Comparison of ENCODE assay signal across 9 mouse cellular contexts in genomic region chr12:77789871-77790270, GRCm38 (mm10).
DNase-seq lines count a peak whose midpoint lies in the region; ATAC-seq and TF ChIP-seq lines count a peak whose summit lies in the region.
"Had no signal": no experiment of that assay in that cellular context is flagged by ENCODE, and none has a peak within 500 bp of the region (broad histone marks: within the 10 kb centered on the region; RNA-seq: fewer than 3 reads in every experiment).

No protein-coding gene starts in this region.

- no peaks in the 10 kb centered on the region for H3K27me3 ChIP-seq in heart, embryonic 16.5 days (ENCODE audit: control insufficient read depth, insufficient read depth, low read length)
- peaks cover 62% of the 10 kb centered on the region for H3K27me3 ChIP-seq in forebrain, embryonic 10.5 days (ENCODE audit: poor library complexity, severe bottlenecking)
- no peaks in the 10 kb centered on the region for H3K27me3 ChIP-seq in hindbrain, postnatal 0 days (ENCODE audit: insufficient read depth, low read length)
- peaks cover 4% of the 10 kb centered on the region for H3K27me3 ChIP-seq in midbrain, embryonic 13.5 days

- 30% methylated on average over 14 of the region's 14 CpGs for WGBS in heart, embryonic 16.5 days
- WGBS in forebrain, embryonic 10.5 days: 16% methylated on average over 14 of the region's 14 CpGs
- WGBS in hindbrain, postnatal 0 days: 17% methylated on average over 14 of the region's 14 CpGs
- WGBS in midbrain, embryonic 13.5 days: 9% methylated on average over 14 of the region's 14 CpGs
- 38% methylated on average over 14 of the region's 14 CpGs for WGBS in lung, adult 2 months

- no peak for ATAC-seq in heart, embryonic 16.5 days (replicated peaks; ENCODE audit: extremely low read depth, insufficient read depth, low FRiP score)
- no peak for ATAC-seq in hindbrain, postnatal 0 days
- ATAC-seq in midbrain, embryonic 13.5 days: 0 out of 2 replicates have a peak, but pooled peaks have one; percentile 25

- DNase-seq in heart, postnatal 36 days: no peak
- DNase-seq in forebrain, embryonic 10.5 days (ENCODE audit: extremely low spot score, low spot score): no peak
- DNase-seq in hindbrain, postnatal 0 days (ENCODE audit: low spot score): no peak
- no peak for DNase-seq in left cerebral cortex, postnatal 10 days (ENCODE audit: extremely low spot score in 1 of 2, low spot score in 2 of 2)
- DNase-seq in B cell, adult 2 months: no peak
- DNase-seq in lung, adult 2 months: no peak

- peak overlapping the region; percentile 31; the same call in 1 of the 2 replicates for H3K9ac ChIP-seq in heart, embryonic 16.5 days (ENCODE audit: low read length)
- H3K9ac ChIP-seq in hindbrain, postnatal 0 days (replicated peaks; ENCODE audit: low read length): no peak overlapping the region
- H3K9ac ChIP-seq in midbrain, embryonic 13.5 days (replicated peaks): peak overlapping the region; percentile 0; the same call in 1 of the 2 replicates

- H3K4me3 ChIP-seq in heart, embryonic 16.5 days (ENCODE audit: low read length): peak overlapping the region; percentile 35
- H3K4me3 ChIP-seq in forebrain, embryonic 10.5 days: peak overlapping the region; percentile 43
- peak overlapping the region; percentile 4; the same call in 1 of the 2 replicates for H3K4me3 ChIP-seq in hindbrain, postnatal 0 days (ENCODE audit: low read length)
- peak overlapping the region; percentile 25 for H3K4me3 ChIP-seq in midbrain, embryonic 13.5 days (replicated peaks)
- H3K4me3 ChIP-seq in lung, adult 2 months (replicated peaks; ENCODE audit: extremely low read depth, low read depth, low read length): no peak overlapping the region
- H3K4me3 ChIP-seq: erythroblast, embryonic 14.5 days had no signal

- intact Hi-C loops in heart, postnatal 36 days (cut with DNase I): no loop called here
- intact Hi-C loops in left cerebral cortex, postnatal 10 days (cut with DNase I): no loop called here

- H3K27ac ChIP-seq in heart, embryonic 16.5 days (ENCODE audit: low read length): no peak overlapping the region
- H3K27ac ChIP-seq in forebrain, embryonic 10.5 days: no peak overlapping the region; the same call in 1 of the 2 replicates
- no peak overlapping the region for H3K27ac ChIP-seq in hindbrain, postnatal 0 days
- H3K27ac ChIP-seq in midbrain, embryonic 13.5 days: peak overlapping the region; percentile 15; the same call in 1 of the 2 replicates

- peaks cover 12% of the 10 kb centered on the region for H3K4me1 ChIP-seq in heart, embryonic 16.5 days (ENCODE audit: control insufficient read depth, insufficient read depth, low read length)
- peaks cover 19% of the 10 kb centered on the region for H3K4me1 ChIP-seq in forebrain, embryonic 10.5 days
- peaks cover 8% of the 10 kb centered on the region; the same call in 1 of the 2 replicates for H3K4me1 ChIP-seq in hindbrain, postnatal 0 days (ENCODE audit: insufficient read depth, low read length)
- H3K4me1 ChIP-seq in midbrain, embryonic 13.5 days (replicated peaks): peaks cover 17% of the 10 kb centered on the region
- no peaks in the 10 kb centered on the region for H3K4me1 ChIP-seq in lung, adult 2 months (ENCODE audit: control insufficient read depth, insufficient read depth, low read length)

- peak overlapping the region; percentile 56 for H3K4me2 ChIP-seq in heart, embryonic 16.5 days (ENCODE audit: low read depth, low read length)
- H3K4me2 ChIP-seq in hindbrain, postnatal 0 days (ENCODE audit: low read depth, low read length): peak overlapping the region; percentile 43
- peak overlapping the region; percentile 47 for H3K4me2 ChIP-seq in midbrain, embryonic 13.5 days (replicated peaks)

- H3K9me3 ChIP-seq in heart, embryonic 16.5 days (replicated peaks; ENCODE audit: control insufficient read depth, low read length): no peaks in the 10 kb centered on the region
- H3K9me3 ChIP-seq in forebrain, embryonic 10.5 days: no peaks in the 10 kb centered on the region
- no peaks in the 10 kb centered on the region for H3K9me3 ChIP-seq in hindbrain, postnatal 0 days (ENCODE audit: low read length)
- no peaks in the 10 kb centered on the region for H3K9me3 ChIP-seq in midbrain, embryonic 13.5 days

- no peaks in the 10 kb centered on the region for H3K36me3 ChIP-seq in heart, embryonic 16.5 days (ENCODE audit: control insufficient read depth, insufficient read depth)
- no peaks in the 10 kb centered on the region for H3K36me3 ChIP-seq in forebrain, embryonic 10.5 days (replicated peaks)
- H3K36me3 ChIP-seq in hindbrain, postnatal 0 days (ENCODE audit: insufficient read depth, low read length): no peaks in the 10 kb centered on the region
- no peaks in the 10 kb centered on the region for H3K36me3 ChIP-seq in midbrain, embryonic 13.5 days

- no peak for TF ChIP-seq POLR2A in lung, adult 2 months (IDR thresholded peaks at IDR 0.05; ENCODE audit: borderline replicate concordance, extremely low read depth, low read depth, low read length)

- TF ChIP-seq CTCF in hindbrain, postnatal 0 days (IDR thresholded peaks at IDR 0.05; ENCODE audit: low read depth): no peak
- no peak for TF ChIP-seq CTCF in lung, adult 2 months (IDR thresholded peaks at IDR 0.05; ENCODE audit: insufficient read depth, low read length)
